Comparison of ENCODE assay signal across 14 mouse cellular contexts in genomic region chr2:164087416-164088017, GRCm38 (mm10).
"Had no signal": no experiment of that assay in that cellular context is flagged by ENCODE, and none has a peak within 500 bp of the region (broad histone marks: within the 10 kb centered on the region; RNA-seq: fewer than 3 reads in every experiment).

No protein-coding gene starts in this region.

- DNase-seq: kidney, adult 8-10 months; kidney, postnatal 4 days; left cerebral cortex, postnatal 4 days; lung, adult 18-20 months; midbrain, embryonic 14.5 days; retina, postnatal 1 day; thymus, postnatal 36 days had no signal

- H3K4me1 ChIP-seq: limb, embryonic 13.5 days; neural tube, embryonic 13.5 days had no signal

- H3K4me3 ChIP-seq: left cerebral cortex, adult 2 months; limb, embryonic 13.5 days; neural tube, embryonic 13.5 days had no signal

- ATAC-seq: hindbrain, postnatal 0 days; intestine, embryonic 16.5 days had no signal

- H3K27me3 ChIP-seq: limb, embryonic 13.5 days; neural tube, embryonic 13.5 days had no signal

- H3K27ac ChIP-seq: hindbrain, postnatal 0 days; kidney, postnatal 0 days; left cerebral cortex, adult 2 months; limb, embryonic 13.5 days; liver, embryonic 14.5 days; neural tube, embryonic 13.5 days had no signal
